Mouse (Mus musculus) hindlimb bud, embryonic 11.5 days (tissue): Measurements from ENCODE around the gene Thegl.

Experiments used
- DNase-seq: peaks from one replicate; pipeline ENCODE4 v3.0.0-alpha.2; 2012; ENCODE audit warnings: low read depth, low spot score; ENCODE audit errors: extremely low spot score

The Thegl gene

DNA sequence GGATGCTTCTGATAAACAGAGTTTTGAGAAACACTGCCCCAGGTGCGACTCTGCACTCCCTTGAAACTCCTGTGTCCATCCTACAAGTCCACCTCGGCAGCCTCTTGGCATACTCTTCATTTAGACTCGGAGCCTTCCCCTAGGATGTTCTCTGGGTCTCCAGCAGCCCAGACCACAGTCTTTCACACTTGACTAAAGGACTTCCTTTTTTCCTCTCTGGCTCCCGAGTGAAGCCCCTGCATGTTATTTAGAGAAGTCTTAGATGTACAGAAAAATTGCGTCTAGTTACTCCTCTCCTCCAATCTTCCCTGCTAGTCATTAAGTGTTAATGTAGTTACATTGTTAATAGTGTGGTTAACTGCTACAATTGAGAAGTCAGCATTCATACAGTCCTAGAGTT lies 28.5 kb downstream of the Thegl start:
- DNase-seq: no peak

DNA sequence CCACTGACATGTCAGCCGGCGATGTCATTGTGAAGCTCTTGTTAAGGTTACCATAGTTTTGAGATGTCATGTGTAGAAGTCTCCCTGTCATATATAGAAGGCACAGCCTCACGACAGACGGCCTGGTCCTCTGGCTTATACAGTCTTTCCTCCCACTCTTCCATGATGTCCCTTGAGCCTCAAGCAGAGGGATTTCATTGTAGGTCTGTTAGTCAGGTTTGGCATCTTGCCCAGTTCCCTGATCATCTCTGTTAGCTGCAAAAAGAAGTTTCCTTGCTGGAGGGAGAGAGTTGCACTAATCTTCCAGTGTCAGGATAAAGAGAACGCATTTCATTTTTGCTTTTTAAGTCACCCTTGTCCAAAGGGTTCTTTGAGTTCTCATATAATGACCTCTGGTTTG lies 36.8 kb downstream of the Thegl start:
- no peak for DNase-seq

DNA sequence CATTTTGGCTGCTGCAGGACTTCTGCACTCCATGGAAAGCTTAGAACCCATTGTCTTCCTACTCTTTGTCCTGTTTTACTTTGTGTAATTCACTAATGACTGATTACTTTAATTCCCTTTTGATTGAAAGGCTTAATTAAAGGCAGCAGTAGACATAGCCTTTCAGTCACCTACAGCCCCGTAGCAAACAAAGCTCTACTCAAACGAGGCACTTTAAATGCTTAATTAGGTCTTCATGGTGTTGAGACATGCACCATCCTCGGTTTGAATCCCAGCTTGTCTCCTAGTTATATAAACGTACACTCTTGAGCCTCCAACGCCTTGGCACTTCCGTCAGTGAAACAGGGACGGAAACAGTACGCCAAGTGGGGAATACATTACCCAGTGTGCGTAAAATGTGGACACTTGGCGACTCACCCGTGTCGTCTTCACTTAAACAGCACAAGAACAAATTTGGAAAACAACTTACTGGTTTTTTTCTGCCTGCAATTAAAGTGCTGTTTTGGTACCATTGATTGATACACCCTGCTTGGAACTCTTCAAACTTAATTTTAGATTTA lies 41.1 kb downstream of the Thegl start:
- DNase-seq: no peak

DNA sequence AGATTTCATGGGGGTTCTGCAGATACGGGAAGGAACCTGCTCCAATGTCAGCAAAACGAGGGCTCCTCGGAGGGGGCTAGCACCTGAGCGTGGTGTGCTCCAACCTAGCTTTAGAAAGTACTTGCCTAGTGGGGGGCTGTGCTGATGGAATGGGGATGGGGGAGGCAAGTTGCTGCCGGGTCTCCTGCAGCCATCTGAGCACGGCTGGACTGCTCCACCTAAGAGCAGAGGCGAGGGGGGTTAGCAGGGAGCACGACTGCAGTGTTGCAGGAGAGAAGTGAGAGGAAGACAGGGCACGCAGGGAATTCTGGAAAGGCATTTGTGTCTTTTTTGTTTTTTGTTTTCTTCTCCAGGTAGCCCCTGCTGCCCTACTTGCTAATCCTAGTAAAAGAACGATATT lies 44.5 kb downstream of the Thegl start:
- no peak for DNase-seq

DNA sequence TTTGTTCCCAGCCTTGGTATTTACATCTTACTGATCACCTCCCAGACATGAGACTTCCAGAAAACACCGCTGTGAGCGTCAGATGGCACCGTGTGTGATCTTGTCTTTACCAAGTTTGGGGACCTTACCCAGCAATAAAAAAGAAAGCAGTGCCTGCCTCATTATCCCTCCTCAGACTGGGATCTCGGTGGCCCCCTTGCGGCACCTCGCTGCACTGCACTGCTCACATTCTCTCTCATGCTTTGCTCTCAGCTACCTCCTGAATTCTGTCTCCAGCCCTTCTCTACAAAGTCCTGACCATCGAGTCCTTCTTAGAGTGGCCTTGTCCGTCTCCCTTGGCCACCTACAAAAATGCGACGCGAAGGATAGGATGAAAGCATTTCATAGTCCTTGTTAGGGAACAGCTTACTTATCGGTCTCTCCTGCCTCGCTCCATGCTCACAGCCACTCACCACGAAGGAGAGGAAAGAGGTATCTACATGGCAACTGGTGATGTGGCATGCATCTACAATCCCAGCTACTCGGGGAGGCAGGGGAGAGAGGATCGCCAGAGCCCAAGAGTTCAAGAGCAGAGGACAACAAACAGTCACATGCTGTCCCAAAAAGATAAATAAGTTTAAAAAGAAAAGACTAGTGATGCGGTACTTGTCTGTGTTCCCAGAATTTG lies 45.7 kb downstream of the Thegl start:
- DNase-seq: peak; percentile 5

DNA sequence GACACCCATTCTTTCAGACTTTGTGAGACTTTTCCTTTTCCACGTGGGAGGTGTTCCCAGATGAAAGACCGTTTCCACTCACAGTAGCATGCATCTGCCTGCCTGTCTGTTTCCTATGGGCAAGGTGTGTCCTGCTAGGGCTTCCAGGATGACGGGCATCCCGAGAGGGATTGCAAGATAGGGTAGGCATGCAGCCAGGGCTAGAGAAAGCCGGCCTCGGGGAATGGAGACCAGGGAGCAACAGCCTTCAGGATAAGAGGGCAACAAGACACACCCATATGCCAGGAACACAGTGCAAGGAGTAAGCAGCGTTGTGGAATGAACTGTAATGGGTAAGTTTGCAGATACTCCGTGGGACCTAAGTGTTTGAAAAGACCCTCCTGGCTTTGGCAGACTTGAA lies 51.5 kb downstream of the Thegl start:
- no peak for DNase-seq

DNA sequence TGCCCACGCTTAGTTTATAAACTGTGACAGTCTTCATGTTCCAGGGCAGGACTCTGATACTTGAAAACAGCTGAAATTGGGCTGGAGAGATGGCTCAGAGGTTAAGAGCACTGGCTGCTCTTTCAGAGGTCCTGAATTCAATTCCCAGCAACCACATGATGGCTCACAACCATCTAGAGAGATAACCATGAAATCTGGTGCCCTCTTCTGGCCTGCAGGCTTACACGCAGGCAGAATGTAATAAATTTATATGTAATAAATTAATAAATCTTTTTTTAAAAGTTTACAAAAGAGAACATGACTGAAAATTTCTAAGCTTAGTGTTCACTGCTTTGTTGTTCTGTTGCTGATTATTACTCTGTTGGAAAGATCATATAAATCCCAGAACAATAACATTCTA lies 55.2 kb downstream of the Thegl start:
- no peak for DNase-seq

DNA sequence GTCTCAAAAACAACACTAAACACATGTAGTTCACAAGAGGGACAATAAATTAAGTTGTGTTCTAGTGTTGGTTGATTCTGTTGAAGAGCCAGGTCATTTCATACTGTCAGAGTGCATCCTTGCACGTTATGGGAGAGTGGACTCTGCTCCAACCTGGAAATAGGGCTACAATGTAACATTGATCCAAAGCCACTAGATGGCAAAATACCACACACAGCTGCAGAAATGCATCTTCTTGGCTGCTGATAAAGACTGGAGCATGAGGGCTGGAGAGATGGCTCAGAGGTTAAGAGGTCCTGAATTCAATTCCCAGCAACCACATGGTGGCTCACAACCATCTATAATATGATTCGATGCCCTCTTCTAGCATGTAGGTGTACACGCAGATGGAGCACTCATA lies 55.8 kb downstream of the Thegl start:
- DNase-seq: no peak

DNA sequence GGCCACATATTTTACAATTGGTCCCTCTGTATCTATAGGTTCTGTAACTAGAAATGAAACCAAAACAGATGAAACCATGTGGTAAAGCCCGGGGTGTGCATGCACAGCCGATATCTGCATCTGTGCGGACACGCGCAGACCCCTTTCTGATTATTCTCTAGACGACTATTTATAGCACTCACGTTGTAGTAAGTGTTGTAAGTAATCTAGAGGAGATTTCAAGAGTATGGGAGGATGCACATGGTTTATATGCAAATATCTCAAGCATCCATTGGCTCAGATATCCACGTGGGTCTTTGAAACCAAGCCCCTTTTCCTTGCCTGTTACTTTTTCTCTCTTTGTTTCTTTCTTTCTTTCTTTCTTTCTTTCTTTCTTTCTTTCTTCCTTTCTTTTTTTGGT lies 58.0 kb downstream of the Thegl start:
- DNase-seq: no peak

DNA sequence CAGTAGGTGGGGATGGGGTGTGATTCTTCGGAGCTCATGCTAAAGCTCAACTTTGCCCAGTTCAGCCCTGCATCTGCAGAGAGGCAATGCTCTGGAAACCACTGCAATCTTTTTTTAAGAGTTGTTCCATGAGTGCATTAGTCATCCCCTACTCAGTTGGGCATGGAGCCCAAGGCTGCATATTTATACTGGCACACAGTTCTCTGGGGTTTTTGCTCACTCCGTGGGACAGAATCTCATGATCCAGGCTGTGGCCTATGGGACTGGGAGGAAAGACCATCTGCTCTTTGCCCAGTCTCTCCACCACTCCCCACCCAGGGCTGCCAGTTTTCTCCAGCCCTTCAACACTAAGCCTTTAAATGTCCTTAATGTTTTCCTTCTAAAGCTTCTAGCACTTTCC lies 59.1 kb downstream of the Thegl start:
- no peak for DNase-seq

DNA sequence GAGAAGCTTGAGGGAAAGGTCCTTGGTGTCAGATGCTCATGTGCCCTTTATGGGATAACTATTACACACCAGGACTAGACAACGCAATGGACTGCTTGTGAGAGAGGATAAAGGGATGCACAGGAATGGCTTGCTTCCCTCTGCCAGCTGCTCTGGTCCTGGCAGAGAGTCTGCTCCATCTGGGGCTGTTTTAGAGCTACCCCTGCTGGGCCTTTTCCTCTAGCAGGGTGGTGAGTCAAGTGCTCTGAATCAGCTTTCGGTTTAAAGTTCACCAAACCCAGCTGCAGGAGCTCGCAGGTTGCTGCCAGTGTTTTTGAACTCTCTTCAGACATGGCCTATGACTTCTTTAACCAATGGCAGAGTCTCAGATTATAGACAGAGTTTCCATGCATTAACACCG lies 60.1 kb downstream of the Thegl start:
- no peak for DNase-seq

DNA sequence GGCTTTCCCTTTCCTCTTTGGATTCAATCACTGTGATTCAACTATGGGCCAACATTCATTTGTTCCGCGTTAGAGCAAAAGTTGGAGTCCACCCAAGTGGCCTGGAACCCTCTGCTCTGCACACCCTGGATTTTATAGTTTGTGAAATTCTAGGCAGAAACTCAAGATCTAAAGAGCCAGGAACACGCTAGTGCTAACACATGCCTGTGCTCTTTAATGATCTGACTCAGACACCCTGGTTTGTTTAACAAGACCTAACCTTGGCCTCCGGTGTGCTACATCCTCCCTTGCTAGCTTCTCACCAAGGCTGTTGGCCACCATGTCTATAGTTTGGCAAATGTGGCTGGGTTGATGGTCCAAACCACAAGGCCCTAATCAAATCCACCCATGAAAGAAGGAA lies 64.9 kb downstream of the Thegl start:
- no peak for DNase-seq

DNA sequence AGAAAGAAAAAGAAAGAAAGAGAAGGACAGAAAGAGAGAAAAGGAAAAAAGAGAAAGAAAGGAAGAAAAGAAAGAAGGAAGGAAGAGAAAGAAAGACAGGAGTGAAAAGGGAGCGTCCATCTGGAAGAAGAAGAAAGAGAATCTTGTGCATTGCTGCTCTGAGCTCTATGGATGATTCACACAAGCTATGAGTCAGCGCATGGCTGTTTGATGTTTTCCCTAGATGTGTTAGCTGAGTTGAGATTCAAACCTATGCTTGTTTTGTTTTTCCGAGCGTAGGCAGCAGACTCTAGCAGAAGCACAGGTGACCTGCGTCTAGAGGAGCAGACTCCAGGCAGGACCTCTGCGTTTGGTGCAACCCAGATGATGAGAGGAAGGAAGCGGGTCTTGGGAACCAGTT lies 66.9 kb downstream of the Thegl start:
- DNase-seq: no peak

DNA sequence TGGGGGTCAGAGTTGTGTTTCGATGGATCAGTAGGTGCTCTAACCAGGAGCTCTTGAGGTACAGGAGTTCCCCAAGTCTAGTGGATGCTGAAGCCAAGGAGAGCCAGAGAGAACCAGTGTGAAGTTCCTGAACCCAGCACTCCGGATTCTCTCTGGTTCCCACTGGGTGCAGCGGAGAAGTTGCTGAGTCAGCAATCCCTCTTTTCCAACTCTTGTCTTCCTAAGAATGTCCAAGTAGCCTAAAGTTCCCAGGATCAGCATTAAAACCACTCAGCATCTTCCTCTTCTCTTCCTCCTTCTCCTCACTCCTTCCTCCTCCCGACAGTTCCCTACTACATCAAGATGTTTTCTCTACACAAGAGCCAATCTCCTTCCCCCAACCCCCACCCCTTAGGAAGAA lies 68.6 kb downstream of the Thegl start:
- no peak for DNase-seq

DNA sequence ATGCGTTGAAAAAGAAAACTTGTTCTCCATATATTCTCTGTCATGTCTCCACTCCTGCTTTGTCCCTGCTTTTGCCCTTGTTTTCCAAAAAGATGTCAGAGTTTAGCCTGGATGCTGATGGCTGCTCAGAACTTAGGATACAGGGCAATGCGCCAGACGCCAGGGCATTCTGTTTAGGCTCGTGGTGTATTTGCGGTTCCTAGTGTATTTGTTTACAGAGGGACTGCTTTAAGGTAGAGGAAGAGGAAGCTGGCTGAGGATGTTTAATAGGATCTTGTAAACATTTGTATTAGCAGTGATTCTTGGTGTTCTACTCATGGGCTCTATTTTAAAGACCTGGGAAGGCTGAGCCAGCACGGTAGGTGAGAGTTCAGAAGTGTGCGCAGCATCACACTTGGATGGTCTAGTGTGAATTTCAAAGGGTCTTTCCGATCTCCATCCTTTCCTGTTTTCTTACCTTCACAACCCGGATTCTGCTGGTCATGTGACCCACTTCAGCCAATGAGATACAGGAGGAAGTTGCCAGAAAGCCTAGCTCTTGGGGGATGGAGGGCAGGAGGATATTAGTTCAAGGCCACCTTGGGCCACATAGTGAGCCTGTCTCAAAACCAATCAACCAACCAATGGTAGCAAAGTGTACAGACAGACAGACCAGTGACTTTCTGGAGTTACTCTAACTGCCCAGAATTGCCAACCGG lies 70.1 kb downstream of the Thegl start:
- DNase-seq: no peak

DNA sequence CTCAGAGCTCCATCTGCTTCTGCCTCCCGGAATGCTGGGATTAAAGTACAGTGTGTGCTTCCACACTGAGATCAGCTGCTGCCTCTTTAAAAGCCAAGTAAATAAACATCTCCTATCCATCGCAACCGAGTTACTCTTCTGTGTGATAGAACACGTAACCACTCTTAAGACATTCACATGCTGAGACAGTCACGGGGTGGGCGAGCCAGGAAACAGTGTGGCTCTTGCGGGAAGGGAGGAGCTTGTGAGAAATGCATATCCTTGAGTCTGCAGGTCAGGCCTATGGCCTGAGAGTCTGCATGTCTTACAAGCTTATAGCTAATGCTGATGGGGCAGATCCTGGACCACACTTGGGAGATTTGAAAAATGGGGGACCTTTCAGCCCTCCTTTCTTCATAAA lies 70.7 kb downstream of the Thegl start:
- DNase-seq: no peak

DNA sequence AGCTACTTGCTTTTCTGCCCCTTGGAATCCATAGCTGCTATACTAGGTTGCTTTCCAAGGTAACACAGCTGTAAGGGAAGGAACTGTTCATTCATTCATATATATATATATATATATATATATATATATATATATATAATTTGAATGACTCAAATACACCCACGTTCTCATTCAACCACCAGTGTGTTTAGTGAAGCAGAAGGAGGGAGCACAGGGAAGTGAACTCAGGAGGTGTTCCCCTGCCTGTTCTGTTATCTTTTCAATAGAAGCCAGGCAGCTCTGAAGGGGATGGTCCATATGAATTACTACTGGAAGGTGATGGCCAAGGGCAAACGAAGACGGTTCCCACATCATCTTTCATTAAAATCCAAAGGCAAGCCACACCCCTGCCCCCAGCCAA lies 71.3 kb downstream of the Thegl start:
- no peak for DNase-seq

DNA sequence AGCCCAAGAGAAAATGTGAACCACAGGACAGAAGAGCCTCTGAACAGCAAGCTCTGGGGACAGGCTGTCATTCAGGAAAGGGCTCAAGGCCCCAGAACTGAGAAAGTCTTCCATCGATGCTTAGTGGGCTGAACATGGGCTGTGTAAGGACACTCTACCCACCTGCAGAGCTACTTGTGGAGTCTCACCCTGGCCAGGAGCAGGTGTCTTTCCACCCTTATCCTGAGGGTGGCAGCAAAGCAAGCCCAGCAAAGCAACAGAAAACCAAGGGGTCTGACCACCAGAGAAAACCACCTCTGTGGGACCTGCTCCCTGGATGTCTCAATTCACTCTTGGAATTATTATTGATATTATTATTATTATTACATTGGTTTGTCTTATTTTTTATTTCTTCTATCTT lies 73.5 kb downstream of the Thegl start:
- no peak for DNase-seq

DNA sequence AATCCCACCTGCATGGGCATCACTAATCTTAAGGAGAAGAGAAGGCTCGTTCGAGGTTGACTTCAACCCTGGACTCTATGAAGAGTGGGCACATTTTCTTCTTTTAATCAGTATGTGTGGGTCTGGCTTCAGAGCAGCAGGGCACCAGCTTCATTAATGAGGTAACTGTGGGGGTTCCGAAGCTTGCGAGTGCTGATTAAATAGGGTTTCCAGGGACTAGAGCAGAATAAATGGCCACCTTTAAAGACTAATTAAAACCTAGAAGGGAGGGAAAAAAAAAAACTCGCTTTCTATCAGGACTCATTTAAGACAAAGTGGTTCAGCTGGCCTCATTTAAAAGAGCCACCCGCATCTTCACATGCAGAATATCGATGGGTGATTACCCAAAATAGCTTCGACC lies 74.1 kb downstream of the Thegl start:
- DNase-seq: no peak

DNA sequence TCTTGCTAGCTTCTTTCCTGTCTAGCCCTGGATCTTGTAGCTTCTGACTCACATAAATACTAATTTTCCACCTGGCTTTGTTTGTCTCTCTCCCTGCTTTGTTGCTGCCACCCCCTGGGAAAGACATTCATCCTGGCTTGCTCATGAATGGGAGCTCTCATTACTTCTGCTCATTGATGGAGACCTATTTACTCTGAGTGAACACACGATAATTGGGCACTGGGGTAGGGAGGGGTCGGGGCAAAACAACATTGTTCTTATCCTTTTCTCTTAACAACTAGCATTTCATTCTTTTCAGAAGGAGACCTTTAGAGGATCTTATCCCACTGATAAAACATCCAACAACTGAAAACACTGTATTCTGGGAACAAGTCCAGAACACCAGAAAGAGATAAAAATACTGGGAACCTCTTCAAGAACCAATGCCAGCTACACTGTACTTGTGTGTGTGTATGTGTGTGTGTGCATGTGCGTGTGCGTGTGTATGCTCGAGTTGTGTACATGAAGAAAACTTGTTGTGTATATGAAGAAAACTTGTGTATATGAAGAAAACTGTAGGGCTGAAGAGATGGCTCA lies 74.8 kb downstream of the Thegl start:
- no peak for DNase-seq

DNA sequence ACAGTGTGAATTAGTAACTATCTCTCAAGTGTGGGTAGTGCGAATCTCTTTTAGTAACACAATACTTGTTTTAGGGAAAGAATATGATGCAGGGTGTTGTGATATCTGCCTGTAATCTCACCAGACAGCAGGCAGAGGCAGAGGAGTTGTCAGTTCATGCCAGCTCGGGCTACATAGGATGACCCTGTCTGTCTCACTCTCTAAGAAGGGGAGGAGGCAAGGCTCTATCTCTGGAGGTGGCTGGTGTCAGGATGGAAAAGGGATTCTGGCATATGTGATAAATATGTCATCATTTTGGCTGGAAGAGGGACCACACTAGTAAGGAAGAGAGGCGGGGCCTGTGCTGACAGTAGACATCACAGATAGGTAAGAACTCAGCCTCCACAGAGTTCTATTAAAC lies 76.1 kb downstream of the Thegl start:
- DNase-seq: no peak

DNA sequence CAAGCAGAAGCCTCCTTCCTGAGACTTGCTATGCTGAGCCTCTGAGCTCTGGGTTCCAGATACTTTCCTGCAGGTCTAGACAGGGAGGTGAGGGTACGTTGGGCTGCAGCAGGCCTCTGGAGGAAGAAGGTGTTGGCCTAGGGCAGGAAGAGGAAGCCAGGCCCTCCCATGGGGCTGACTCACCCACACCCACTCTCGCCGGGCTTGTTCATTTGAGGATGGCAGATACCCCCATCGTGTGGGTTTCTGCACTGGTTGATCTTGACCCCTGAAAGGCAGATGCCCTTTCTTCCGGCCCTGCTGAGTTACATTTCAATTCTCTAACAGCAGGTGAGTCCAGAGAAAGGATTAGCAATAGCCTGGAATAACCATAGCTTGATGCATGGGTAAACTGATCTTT lies 76.7 kb downstream of the Thegl start:
- no peak for DNase-seq
